Mouse (Mus musculus) lung, postnatal 0 days (tissue): ENCODE measurements around the gene Gtpbp10. TPM values are rescaled to one million over a fixed set of nuclear protein-coding genes. Genes with fewer than 3 reads are reported as not detected.

ENCODE experiments used
- ATAC-seq: fragments of 200-750 bp; cut with Nextera tagmentation; 2 replicates; pipeline ENCODE4 v1.8.0; 2017; ENCODE audit warnings: moderate library complexity
- DNase-seq: peaks from one replicate; pipeline ENCODE4 v3.0.0-alpha.2; 2016; ENCODE audit warnings: low spot score
- H3K27ac ChIP-seq: fragments of 300-500 bp; sonication (generic); 2 replicates; pipeline ENCODE4 v1.5.1; 2014; ENCODE audit warnings: antibody characterized with exemption, mild to moderate bottlenecking, low read length, mixed read lengths
- H3K27me3 ChIP-seq: fragments of 300-500 bp; sonication (generic); replicated peaks from 2 replicates; pipeline ENCODE4 v1.6.1; 2014; ENCODE audit warnings: low read length, mixed read lengths; ENCODE audit not compliant: insufficient read depth
- H3K36me3 ChIP-seq: fragments of 300-500 bp; sonication (generic); 2 replicates; pipeline ENCODE4 v1.6.1; 2014; ENCODE audit warnings: low read length, mixed read lengths; ENCODE audit not compliant: insufficient read depth
- H3K4me1 ChIP-seq: fragments of 300-500 bp; sonication (generic); 2 replicates; pipeline ENCODE4 v1.6.1; 2014; ENCODE audit warnings: antibody characterized with exemption, low read depth, low read length, mixed read lengths; ENCODE audit not compliant: insufficient read depth
- H3K4me2 ChIP-seq: fragments of 300-500 bp; sonication (generic); replicated peaks from 2 replicates; pipeline ENCODE4 v1.6.1; 2014; ENCODE audit warnings: low read depth, mild to moderate bottlenecking, low read length, moderate library complexity, mixed read lengths
- H3K4me3 ChIP-seq: fragments of 300-500 bp; sonication (generic); 2 replicates; pipeline ENCODE4 v1.5.1; 2014; ENCODE audit warnings: low read depth, low read length
- H3K9ac ChIP-seq: fragments of 300-500 bp; sonication (generic); replicated peaks from 2 replicates; pipeline ENCODE4 v1.6.1; 2014; ENCODE audit warnings: low read depth, mild to moderate bottlenecking
- H3K9me3 ChIP-seq: fragments of 300-500 bp; sonication (generic); 2 replicates; pipeline ENCODE4 v1.6.1; 2016; ENCODE audit warnings: low read length, mixed read lengths
- CTCF ChIP-seq: IDR thresholded peaks from 2 replicates; pipeline ENCODE4 v1.5.1; 2016; ENCODE audit warnings: antibody characterized with exemption, mild to moderate bottlenecking
- EP300 ChIP-seq: IDR thresholded peaks from 2 replicates; pipeline ENCODE4 v1.6.1; 2016; ENCODE audit warnings: antibody characterized with exemption, mild to moderate bottlenecking, control low read depth
- WGBS: fragments of 180-500 bp; shearing (Covaris S2); extraction: QIAGEN DNeasy Blood & Tissue Kit; methylation state at CpG from one replicate; pipeline ENCODE4 v1.1.7; 2014; 5-methylcytosine and 5-hydroxymethylcytosine counted together
- polyA plus RNA-seq: library from polyadenylated mRNA; unstranded; fragments of >200 nt; fragmentation: Nextera tagmentation; extraction: Ambion mirVana; gene quantifications from 2 replicates; pipeline ENCODE4 v1.2.1, GENCODE M21; 2015

Gene Gtpbp10
- polyA plus RNA-seq, 1 experiment from 2014 or later: 10.6 TPM

GRCm38 (mm10) chr5:5551110-5551509 is 8.2 kb downstream of the Gtpbp10 start:
- TF ChIP-seq CTCF: no peak
- TF ChIP-seq EP300: no peak
- no peaks in the 10 kb centered on the region for H3K4me1 ChIP-seq
- no peaks in the 10 kb centered on the region for H3K9me3 ChIP-seq
- 77% methylated on average over 1 of the region's 1 CpGs for WGBS
- no peaks in the 10 kb centered on the region for H3K27me3 ChIP-seq
- ATAC-seq (no peak), DNase-seq (no peak)
- peaks cover 4% of the 10 kb centered on the region; the same call in 1 of the 2 replicates for H3K36me3 ChIP-seq
- no peak overlapping the region for H3K27ac ChIP-seq
- no peak overlapping the region for H3K4me2 ChIP-seq
- H3K9ac ChIP-seq: no peak overlapping the region
- H3K4me3 ChIP-seq: no peak overlapping the region

DNA sequence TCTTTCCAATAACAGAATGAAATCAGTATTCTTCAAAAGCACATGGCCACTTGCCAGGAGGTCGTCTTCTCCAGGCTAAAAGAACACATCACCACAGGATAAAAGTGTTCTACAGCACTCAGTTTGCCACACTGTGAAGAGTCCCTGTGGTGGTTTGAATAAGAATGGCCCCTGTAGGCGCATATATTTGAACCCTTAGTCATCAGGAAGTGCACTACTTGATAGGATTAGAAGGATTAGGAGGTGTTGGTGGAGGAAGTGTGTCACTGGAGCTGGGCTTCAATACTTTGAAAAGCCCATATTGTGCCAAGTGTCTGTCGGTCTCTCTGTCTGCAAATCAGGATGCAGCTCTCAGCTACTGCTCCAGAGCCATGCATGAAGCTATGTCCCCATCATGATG is 19.0 kb downstream of the Gtpbp10 start:
- Histone ChIP-seq H3K4me1 (no peaks in the 10 kb centered on the region), H3K4me3 (no peak overlapping the region), H3K4me2 (no peak overlapping the region), H3K36me3 (peaks cover 8% of the 10 kb centered on the region), H3K9me3 (no peaks in the 10 kb centered on the region), H3K27me3 (no peaks in the 10 kb centered on the region), H3K27ac (no peak overlapping the region), H3K9ac (no peak overlapping the region)
- ATAC-seq: no peak
- DNase-seq: no peak
- TF ChIP-seq EP300: no peak
- no peak for TF ChIP-seq CTCF
- 59% methylated on average over 3 of the region's 3 CpGs for WGBS

GRCm38 (mm10) chr5:5539771-5540170 is 19.6 kb downstream of the Gtpbp10 start:
- WGBS: 66% methylated on average over 3 of the region's 3 CpGs
- H3K9ac ChIP-seq: no peak overlapping the region
- H3K9me3 ChIP-seq: no peaks in the 10 kb centered on the region
- no peak overlapping the region for H3K27ac ChIP-seq
- DNase-seq: no peak
- H3K4me3 ChIP-seq: no peak overlapping the region
- ATAC-seq: no peak
- no peak overlapping the region for H3K4me2 ChIP-seq
- H3K36me3 ChIP-seq: peaks cover 8% of the 10 kb centered on the region
- no peaks in the 10 kb centered on the region for H3K4me1 ChIP-seq
- no peaks in the 10 kb centered on the region for H3K27me3 ChIP-seq
- TF ChIP-seq EP300: no peak
- no peak for TF ChIP-seq CTCF

GRCm38 (mm10) chr5:5536131-5536530 is 23.2 kb downstream of the Gtpbp10 start:
- Histone ChIP-seq H3K9ac (no peak overlapping the region), H3K4me2 (no peak overlapping the region), H3K27ac (no peak overlapping the region), H3K4me1 (no peaks in the 10 kb centered on the region), H3K9me3 (no peaks in the 10 kb centered on the region), H3K27me3 (no peaks in the 10 kb centered on the region), H3K36me3 (no peaks in the 10 kb centered on the region), H3K4me3 (no peak overlapping the region)
- TF ChIP-seq EP300: no peak
- no peak for TF ChIP-seq CTCF
- ATAC-seq: no peak
- WGBS: 81% methylated on average over 1 of the region's 1 CpGs
- DNase-seq: no peak

DNA sequence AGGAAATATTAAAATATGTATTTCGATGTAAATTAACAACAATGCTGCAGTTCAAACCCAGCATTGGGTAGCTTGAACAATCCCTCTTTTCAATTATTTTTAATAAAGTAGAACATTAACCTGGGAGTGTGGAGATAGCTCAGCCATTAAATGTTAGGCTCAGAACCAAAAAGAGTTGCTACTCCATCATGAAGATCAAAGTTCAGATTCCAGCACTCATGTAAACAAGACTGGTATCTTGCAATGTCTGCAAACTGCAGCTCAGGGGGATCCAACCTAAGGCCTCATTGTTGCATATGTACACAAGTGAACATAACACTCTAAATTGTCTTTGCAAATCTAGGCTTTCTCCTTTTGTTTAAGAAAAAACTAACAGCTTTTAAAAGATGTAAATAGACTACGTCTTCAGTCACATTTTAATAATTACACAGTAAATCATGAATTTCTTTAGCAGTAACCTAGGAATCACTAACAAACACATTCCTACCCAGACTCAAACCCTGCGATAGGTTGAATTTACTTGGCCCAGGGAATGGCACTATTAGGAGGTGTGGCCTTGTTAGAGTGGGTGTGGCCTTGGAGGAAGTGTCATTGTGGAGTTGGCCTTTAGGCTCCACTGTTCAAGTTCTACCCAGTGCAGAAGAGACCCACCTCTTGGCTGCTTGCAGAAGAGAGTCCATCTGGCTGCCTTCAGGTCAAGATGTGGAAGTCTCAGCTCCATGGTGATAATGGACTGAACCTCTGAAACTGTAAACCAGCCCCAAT is 25.5 kb downstream of the Gtpbp10 start:
- 83% methylated on average over 3 of the region's 3 CpGs for WGBS
- Histone ChIP-seq H3K4me1 (no peaks in the 10 kb centered on the region), H3K27ac (no peak overlapping the region), H3K36me3 (no peaks in the 10 kb centered on the region), H3K4me3 (no peak overlapping the region), H3K9ac (no peak overlapping the region), H3K4me2 (no peak overlapping the region), H3K9me3 (no peaks in the 10 kb centered on the region), H3K27me3 (no peaks in the 10 kb centered on the region)
- ATAC-seq (no peak), DNase-seq (no peak)
- TF ChIP-seq EP300 (no peak), CTCF (no peak)

DNA sequence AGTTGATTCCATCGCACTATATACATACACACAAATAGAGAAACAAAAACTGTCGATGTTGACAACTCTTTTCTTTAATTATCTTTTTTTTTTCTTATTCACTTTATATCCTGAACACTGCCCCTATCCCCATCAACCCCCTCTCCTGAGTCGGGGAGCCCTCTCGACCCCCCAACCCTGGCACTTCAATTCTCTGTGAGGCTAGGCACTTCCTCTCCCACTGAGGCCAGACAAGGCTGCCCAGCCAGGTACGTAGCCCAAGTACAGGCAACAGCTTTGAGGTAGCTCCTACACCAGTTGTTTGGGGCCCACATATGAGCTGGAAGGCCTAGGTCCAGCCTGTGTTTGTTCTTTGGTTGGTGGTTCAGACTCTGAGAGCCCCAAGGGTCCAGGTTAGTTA is 43.9 kb downstream of the Gtpbp10 start:
- DNase-seq: no peak

More for the DNA sequence above, 43.9 kb downstream of the Gtpbp10 start:
- ATAC-seq: no peak
- H3K9me3 ChIP-seq: no peaks in the 10 kb centered on the region
- TF ChIP-seq CTCF (no peak), EP300 (no peak)
- peak overlapping the region; percentile 86; the same call in 1 of the 2 replicates for H3K4me2 ChIP-seq
- H3K27me3 ChIP-seq: no peaks in the 10 kb centered on the region
- H3K36me3 ChIP-seq: 0 out of 2 replicates have a peak, but pooled peaks cover 5% of the 10 kb centered on the region
- H3K4me1 ChIP-seq: no peaks in the 10 kb centered on the region
- H3K9ac ChIP-seq: no peak overlapping the region
- no peak overlapping the region for H3K27ac ChIP-seq
- no peak overlapping the region for H3K4me3 ChIP-seq
- 79% methylated on average over 5 of the region's 5 CpGs for WGBS
